Mouse (Mus musculus) lung, postnatal 36 days (tissue): ENCODE results near the gene Cog7.

Experiments
- DNase-seq: peaks from one replicate; pipeline ENCODE4 v3.0.0; 2022; ENCODE audit warnings: mixed read lengths

The Cog7 gene

DNA sequence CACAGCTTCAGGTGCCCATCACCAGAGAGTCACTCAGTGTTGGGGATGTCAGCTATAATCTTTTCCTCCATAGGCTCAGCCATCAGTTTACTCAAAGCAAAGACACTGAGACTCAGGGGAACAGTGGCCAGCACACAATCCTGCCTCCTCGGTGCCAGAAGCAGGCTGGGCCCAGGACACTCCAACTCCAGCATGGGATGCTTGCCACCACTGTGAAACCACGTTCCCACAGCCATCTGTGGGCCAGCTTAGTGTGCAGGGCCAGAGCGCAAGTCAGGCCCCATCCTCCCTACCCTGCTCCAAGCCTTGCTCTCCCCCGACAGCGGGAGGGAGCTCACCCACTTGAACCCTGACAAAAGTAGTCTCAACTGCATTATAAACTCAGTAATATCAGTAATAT is 35.3 kb downstream of the Cog7 start:
- DNase-seq = no peak

- DNase-seq = peak; percentile 72
Measured at GRCm38 (mm10) chr7:121942371-121942770, 39.1 kb downstream of the Cog7 start.

GRCm38 (mm10) chr7:121941640-121942039 is 39.9 kb downstream of the Cog7 start:
- no peak for DNase-seq

GRCm38 (mm10) chr7:121941016-121941415 is 40.5 kb downstream of the Cog7 start:
- DNase-seq = peak; percentile 86

DNA sequence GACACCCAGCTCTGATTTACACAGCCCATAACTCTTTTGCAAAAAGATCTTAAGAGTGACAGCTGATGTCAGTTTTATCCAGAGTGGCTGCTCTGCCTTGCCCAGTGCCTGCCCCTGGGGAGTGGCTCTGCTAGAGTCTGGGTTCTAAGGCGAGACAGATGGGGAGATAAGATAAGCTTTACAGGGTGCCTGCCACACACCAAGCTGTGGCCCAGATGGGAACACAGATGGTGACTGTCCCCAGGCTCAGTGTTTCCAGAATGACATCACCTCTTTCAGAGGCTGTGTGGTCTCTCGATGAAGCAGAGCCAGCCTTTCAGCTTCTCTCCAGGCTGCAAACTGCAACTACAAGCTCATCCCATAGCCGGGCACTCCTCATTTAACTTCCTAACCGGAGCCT is 41.8 kb downstream of the Cog7 start:
- no peak for DNase-seq

DNA sequence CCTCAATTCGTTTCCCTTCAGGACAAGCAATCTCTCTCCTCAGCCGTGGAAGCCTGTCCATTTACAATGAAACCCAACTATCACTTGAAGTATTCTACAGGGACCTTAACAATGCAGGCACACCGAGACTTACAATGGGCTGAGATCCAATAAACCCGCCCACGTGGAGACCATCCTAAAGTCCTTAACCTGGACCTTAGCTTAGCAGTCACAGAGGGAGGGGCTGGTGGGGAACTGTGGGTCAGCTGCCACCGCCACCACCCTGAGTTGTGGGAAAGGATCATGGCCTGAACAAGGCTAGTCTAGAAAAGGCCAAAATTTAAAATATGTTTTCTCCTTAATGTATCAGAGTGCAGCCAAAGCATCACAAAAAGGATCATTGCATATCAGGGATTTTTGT is 42.3 kb downstream of the Cog7 start:
- DNase-seq = no peak

DNA sequence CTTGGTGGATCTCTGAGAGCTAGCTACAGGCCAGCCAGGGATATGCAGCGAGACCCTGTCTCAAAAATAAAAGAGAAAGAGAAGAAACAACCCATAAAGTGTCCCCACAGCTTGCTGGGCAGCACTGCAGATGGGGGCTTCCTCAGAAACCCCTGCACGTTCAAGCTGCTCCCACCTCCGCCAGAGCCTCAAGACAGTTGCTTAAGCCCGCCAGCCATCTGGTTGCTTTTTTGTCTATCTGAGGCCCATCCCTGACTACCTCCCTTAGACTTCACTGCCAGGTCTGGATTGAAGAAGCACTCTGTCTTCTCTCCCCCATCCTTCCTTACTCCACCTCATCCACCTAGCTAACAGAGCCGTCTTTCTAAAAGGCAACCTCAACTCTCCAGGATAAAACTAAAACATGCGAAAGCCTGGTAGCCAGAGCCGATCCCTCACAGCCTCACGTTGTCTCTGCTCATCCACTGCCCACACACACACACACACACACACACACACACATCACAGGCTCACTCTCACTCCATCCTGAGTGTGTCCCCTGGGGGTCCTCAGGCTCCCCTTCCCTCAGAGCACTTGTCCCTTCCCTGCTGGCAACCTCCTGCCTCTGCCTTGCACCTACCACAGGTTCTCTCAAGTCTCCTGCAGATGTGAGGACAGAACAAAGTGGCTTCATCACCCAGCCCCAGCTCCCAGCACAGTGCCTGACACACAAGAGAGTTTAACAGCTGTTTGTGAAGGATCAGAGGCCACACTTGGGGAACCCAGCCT is 43.2 kb downstream of the Cog7 start:
- DNase-seq = no peak

GRCm38 (mm10) chr7:121936861-121937630 is 44.5 kb downstream of the Cog7 start:
- no peak for DNase-seq

DNA sequence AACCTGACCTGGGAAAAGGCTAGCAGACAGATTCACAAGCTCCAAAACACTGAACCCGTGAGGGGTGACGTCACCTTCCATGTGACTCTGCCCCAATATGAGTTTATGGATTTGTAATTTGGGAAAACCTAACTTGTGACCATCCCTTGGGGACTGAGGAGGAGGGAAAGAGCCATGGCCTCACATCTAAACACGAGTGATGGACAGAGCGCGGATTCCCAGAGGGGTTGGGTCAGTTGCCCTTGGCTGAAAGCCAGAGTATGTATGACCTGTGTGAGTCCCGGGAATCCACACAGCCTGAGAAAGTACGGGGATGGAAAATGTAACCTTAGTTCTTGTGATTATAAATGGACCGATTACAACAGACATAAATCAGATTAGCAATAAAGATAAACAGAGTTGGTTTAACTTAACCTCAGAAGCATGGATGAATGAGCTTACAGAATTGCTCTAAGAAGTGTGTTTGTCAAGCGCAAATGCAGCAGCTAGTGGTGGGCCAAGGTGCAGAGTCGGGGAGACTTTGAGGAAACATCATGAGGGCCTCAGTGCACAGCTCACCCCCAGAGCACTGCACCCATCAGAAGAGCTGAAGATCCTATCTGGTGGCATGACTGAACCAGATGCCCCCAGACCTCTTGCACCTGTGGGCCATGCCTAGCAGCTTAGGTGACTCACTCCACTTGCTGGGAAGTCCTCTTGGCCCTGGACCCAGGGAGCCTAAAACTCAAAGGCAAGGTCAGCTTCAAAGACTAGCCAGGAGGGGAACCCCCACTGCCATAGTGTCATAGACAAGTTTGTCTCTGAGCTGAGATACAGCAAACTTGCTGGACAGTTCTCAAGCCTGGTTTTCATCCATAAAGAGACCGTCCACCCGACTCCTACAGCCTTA is 45.4 kb downstream of the Cog7 start:
- no peak for DNase-seq

DNA sequence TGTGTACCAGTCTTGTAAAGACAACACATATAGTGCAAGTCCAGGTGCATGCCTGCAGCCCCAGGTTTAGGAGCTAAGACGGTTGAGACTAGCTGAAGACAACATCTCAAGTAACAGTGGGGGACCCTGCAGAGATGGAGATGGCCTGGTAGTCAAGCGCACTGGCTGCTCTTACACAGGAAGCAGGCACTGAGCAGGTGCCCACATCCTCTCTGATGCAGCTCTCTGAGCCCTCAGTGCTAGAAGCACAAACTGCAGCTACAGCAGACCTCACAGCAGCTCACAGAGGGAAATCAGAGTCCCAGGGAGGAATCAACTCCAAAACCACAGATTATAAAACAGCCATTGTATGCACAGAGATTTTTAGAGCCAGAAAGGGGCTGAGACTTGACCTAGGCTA is 47.2 kb downstream of the Cog7 start:
- no peak for DNase-seq

DNA sequence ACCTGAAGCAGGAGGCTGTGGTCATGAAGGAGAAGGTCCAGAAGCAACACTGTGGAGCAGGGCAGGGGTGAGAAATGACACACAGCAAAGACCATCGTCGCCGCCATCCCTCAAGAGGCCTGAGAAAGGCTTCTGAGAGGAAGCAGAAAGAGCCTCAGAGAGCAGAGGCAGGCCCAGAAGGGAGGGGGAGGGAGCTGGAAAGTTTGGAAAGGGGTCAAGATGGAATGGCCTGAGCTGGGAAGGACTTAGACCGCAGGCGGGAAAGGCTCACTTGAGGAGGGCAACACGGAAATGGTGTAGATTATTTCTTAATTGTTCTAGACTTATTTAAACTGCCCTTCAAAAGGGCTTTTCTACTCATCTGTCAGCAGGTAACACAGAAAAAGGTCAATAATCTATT is 47.8 kb downstream of the Cog7 start:
- peak; percentile 69 for DNase-seq

GRCm38 (mm10) chr7:121931246-121931645 is 50.3 kb downstream of the Cog7 start:
- peak; percentile 60 for DNase-seq

DNA sequence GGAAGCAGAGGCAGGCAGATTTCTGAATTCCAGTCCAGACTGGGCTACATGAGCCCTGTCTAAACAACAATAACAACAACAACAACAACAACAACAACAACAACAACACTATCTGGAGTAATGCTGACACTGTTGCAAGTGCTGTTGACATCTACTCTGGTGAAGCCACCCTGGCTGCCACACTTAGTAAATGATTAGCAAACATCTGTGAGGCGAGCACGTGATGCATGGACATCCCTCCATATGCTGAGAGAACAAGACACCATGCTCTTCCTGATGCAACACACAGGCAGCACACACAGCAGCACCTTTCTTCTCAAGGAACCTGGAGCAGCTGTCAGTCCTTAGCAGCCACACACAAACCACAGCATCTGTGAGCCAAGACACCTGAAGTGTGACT is 53.6 kb downstream of the Cog7 start:
- no peak for DNase-seq

GRCm38 (mm10) chr7:121924361-121924760 is 57.1 kb downstream of the Cog7 start:
- DNase-seq = no peak

DNA sequence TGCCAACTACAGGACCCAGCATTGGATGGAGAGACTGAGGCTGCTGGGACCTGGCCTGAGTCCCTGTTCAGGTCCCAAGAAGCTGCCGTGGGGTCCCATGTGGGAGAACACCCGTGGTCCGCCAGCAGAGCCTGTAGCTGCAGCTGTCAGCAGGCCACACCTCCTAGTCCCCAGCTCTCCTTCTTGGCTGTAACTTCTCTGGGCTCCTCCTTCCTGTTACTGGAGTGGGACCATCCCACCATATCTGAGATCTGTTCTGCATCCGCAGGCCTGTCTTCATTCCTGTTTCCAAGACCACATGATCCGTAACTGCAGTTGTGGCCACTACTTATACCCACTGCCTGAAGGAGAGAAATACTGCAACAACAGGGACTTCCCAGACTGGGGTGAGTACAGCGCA is 67.6 kb downstream of the Cog7 start:
- DNase-seq = no peak

GRCm38 (mm10) chr7:121912250-121912649 is 69.3 kb downstream of the Cog7 start:
- no peak for DNase-seq

DNA sequence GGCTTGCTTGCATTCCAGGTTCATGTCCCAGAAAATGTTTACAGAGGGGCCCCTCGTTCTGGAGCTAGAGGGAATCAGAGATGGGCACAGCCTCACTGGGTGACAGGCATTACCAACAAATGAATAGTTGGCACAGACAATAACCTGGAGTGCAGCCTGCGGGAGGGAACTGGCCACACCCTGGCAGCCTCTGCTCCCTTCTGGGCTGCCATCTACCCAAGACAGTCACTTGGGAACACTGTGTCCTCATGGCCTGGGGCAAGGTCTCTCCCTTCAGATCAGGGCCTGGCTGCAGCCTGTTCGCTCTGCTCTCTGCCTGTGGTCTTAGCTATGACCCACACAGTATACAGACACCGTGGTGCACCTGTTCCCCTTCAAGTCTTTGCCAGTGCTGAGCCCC is 74.6 kb downstream of the Cog7 start:
- DNase-seq = peak; percentile 45

DNA sequence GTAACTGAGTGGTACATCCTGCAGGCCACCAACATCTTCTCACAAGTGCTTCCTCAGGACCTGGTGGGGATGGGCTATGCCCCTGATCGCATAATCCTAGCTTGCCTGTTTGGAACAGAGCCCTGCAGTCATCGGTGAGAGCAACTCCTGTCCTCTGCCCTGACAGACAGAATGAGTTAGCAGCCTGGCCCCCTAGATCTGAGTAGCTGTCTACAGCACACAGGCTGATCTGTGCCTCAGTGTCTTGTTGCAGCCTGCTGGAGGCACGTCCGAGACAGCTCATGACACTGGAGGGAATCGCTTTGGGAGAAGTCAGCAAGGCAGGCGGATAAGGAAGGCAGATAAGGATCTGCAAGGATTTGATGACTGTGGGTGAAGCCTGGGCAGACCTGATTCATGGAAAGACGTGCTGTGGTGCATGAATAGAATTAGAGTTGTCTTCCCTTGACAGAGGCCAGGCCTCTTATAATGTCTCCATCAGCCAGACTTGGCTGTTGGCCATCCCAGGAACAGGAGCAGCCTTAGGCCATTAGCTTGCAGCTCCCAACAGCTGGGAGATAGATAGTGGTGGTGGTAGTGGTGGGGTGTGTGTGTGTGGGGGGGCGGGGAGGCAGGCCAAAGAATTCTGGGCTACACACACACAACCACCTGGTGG is 78.6 kb downstream of the Cog7 start:
- DNase-seq = no peak

DNA sequence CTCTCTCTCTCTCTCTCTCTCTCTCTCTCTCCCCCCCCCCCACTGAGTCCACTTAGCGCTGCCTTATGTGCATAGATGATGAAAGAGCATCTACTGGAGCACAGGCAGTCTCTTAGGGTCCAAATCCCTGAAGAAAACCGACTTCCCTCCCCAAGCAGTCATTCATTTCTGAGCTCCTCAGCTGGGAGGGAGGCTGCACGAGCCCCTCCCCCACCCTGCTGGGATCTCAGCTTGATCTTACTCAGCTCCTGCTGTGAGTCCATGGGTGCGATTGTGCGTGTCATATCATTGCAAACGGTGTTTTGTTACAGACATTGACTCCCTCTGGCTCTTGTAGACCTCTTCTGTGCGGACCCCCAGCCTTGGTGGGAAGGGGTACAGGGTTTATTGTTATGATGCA is 81.6 kb downstream of the Cog7 start:
- no peak for DNase-seq

GRCm38 (mm10) chr7:121899311-121899710 is 82.2 kb downstream of the Cog7 start:
- peak; percentile 56 for DNase-seq

DNA sequence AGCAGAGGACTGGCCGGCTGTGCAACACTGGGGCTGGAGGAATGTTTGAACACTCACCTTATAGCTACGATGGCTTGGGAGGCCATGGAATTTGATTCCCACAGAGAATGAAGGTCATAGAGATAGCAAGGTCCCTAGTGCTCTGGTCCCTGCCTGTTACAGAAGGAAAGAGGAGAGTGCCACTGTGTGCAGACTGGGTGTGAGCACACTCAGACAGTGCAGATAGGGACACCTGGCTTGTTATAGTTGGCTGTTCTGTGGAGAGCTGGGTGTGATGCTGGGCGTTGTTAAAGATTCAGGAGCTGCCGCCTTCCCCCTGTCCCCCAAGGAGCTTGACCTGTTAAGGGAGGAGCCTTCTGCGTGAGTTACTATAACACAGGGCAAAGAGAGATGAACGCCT is 84.8 kb downstream of the Cog7 start:
- DNase-seq = no peak

DNA sequence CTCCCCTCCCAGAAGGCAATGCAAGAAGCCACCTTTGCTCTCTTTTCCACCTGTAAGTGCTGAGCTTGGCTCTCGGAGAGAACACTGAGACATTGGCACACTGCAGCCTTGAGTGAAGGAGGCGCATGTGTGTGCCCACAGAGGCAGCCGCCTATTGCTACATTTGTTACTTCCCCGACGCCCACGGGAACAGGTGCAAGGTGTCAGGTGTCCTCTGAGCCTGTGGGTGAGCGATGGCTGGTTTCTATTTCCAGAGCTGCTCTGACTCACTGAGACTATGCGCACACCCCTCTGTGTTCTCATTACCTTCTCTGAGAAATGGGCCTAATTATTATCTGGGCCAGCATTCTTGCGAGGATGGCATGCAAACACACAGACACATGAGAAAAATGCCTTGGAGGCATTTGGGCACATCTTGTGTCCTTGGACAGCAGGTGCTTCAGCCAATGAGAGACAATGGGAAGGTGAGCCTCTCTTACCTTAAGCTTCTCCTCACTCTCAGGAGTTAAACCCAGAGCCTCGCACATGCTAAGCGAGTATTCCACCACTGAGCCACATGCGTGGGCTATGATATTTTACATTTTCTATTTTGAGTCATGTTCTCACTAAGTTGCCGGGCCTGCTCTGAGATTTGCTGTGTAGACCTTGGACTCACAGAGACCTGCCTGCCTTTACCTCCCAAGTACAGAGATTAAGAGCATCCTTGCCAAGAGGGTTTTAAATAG is 90.7 kb downstream of the Cog7 start:
- DNase-seq = no peak
